Mouse (Mus musculus) spleen, postnatal 10 days (tissue): ENCODE measurements around the gene Fgfr2.
A peak's percentile ranks its signal among the peaks of the same experiment; 100 is the strongest.

Experiments used
- DNase-seq, 2 experiments: peaks; one replicate each; pipeline ENCODE4 v3.0.0; 2021 to 2022; ENCODE audit warnings: low spot score in 2 of 2

Fgfr2 gene

DNA sequence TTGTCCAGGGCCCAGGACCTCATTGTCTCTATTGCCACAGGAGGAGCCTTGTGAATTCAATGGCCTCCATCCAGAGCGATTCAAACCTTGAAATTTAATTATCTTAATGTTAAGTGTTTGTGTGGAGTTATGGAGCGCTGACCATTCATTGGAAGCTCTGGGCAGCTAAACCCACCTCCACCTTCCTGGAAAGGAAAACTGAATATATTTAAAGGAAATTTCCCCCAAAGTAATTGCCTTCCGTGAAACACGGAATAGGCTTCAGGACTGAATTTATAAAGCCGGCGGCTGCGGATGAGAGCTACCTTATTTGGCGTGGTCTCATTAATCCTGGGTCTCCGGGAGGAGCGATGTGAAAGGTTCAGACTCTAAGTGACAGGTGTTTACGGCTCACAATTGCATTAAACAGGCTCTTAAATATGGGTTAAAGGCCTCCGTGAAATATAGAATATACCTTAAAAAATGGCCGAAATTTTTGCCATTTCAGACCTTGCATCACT lies 1479.8 kb downstream of the Fgfr2 start:
- no peak for DNase-seq

DNA sequence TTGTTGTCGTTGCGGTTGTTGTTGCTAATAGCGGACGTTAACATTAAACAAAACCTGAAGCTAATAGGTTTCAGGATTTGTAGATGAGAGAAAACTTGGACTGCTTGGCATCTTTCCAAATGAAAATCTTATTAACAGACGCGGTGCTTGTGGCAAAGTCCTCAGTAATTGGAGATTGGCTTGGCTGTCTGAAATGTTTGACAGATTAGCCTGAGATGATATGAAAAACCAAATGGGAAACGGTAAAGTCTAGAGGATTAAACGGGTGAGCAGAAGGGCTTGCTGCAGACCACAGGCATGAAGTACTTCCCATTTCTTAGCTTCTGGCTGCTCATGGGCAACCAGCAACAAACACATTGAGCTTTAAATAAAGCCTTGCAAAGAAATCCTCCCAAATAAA lies 1493.6 kb downstream of the Fgfr2 start:
- DNase-seq = no peak

DNA sequence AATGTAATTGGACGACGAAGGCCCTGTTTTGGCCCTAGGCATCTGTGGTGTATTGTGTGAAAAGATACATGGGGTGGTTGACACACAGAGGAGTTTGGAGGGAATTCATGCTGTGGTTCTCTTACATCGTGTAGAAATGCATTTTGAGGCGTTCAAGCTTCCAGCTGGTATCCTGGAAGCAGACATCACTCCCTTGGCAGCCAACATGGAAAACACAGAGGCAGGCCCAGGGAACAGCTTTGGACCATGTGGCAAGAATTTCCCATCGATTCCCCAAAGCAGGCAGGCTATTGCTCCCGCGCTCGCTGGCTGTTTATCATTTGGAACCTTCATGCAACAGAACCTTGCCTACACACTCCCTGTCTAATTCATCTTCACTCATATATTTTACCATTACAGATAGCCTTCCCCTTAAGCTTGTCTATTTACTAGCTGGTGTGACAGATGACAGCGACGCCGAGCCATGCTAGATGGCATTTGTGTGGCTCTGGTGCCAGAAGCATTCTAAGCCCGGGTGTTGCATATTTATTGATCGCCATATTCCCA lies 1494.2 kb downstream of the Fgfr2 start:
- no peak for DNase-seq

DNA sequence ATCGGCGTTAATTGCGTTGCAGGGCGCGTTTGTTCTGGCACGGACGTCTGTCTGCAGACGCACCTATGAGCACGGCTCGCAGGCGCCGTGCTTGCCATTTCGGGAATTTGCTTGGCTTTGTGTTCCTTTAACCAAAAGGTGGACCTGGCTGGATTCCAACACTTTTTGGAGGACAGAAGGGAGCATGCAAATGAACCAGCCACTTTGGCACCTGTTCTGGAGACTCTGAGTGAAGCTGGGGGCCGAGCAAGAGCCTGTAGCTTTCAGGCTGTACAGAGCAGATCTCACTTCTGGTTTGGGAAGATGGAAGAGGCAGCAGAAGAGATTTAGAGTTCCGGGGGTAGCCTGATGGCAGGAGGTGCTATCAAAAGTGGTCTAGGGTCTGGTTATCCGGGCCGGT lies 1494.8 kb downstream of the Fgfr2 start:
- no peak for DNase-seq

- DNase-seq = no peak
These were observed 1513.5 kb downstream of the Fgfr2 start for GRCm38 (mm10) chr7:131609677-131610076.

- DNase-seq = no peak
These were observed 1515.1 kb downstream of the Fgfr2 start for GRCm38 (mm10) chr7:131608049-131608448.

DNA sequence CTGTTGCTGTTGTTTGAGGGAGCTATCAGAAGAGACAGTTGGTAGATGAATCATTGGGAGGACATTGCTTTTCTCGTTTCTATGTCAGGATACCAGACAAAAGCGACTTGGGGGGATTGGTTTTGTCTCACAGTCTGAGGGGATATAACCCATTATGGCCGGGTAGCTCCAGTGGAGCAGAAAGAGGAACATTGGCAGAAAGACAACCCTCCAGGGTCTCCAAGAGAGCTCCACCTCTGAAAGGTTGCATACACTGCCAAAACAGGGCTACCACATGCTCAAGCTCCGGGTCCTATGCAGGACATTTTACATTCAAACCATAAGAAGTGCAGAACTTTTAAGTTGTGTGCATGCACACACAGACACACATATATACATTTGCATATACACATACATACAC lies 1517.7 kb downstream of the Fgfr2 start:
- DNase-seq = no peak

GRCm38 (mm10) chr7:131604946-131605345 lies 1518.2 kb downstream of the Fgfr2 start:
- DNase-seq = no peak

DNA sequence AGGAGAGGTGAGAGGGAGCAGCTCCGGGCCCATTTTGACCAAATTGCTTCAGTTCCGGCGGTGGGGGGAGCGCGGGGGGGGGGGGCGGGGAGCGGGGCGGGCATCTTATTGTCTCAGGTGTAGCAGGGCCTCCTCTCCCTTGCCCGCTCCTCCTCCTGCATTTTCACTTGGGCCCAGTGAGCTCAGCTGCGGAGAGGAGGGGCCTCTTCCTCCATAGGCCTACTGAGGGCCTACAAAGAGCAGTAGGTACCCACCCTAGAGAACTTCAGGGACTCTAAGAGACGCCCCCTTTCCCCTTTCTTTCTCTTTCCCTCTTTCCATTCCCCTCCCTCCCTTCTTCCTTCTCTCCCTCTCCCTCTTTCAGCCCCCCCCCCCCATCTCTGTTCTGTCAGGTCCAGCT lies 1520.0 kb downstream of the Fgfr2 start:
- DNase-seq = no peak

- DNase-seq = no peak
These were observed 1521.0 kb downstream of the Fgfr2 start for GRCm38 (mm10) chr7:131602106-131602505.

GRCm38 (mm10) chr7:131598483-131598824 lies 1524.7 kb downstream of the Fgfr2 start:
- DNase-seq = no peak

- DNase-seq = no peak
These were observed 1525.2 kb downstream of the Fgfr2 start for GRCm38 (mm10) chr7:131597779-131598482.

DNA sequence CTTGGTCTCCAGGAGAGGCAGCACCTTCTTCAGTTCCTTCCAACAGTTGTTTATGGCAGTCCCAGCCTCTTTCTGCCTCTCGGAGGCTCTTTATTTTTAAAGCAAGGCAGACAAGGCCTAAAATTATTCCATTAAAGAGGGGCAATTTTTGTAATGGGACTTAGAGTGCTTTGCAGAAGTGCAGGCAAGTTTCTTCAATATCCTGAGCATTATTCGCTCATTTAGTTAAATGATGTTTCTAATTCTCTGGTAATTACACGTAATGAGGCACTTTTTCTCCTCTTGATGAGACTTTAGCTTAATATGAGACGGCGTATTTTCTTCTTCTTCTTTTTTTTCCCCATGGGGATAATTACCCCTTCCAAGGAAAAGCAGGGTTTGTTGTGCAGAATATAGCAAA lies 1537.6 kb downstream of the Fgfr2 start:
- DNase-seq = no peak

GRCm38 (mm10) chr7:131582178-131582577 lies 1541.0 kb downstream of the Fgfr2 start:
- no peak for DNase-seq

- DNase-seq = no peak
These were observed 1547.9 kb downstream of the Fgfr2 start for GRCm38 (mm10) chr7:131575246-131575645.

- DNase-seq = no peak
These were observed 1562.5 kb downstream of the Fgfr2 start for GRCm38 (mm10) chr7:131560697-131561042.

- DNase-seq = peak; percentile 85 to 91
These were observed 1563.0 kb downstream of the Fgfr2 start, which contains the start of gene Bub3 for GRCm38 (mm10) chr7:131559986-131560696. Bub3 (plus strand) TSS chr7:131560222.

DNA sequence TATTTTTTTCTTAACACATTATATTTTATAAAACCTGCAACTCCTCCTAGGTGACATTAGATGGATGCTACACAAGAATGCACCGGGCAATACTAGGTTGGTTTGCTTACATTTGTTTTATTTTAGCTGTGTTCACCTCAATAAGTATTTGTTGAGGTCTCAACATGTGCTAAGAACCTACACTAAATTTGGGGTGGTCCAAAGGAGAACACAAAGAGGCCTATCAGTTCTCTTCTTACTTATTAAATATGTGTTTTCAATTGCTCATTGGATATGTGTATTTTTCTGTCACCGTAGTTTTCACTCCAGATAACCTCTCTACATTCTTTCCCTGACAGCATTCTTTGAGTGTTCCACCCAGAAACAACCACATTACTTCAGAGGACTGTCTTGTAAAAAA lies 1565.4 kb downstream of the Fgfr2 start:
- DNase-seq = no peak

- DNase-seq = peak in 1 of 2 experiments; percentile 24
These were observed 1566.4 kb downstream of the Fgfr2 start for GRCm38 (mm10) chr7:131556541-131557271.

DNA sequence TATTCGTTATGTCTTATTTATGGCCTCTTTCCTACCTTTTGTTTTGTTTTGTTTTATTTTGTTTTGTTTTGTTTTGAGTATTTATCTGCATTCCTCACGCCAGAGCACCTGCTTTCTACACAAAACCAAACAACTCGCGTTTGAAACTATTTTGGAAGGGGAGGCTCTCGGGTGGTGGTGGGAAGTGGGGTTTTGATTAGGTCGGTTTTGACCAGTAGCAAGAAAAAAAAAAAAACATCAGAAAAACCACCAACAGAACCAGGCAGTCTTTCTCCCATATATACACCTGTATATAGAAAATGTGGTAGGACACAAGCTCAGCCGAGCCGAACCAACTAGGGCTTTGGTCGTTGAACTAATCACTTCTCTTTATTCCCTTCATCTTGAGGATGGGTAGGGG lies 1567.0 kb downstream of the Fgfr2 start:
- no peak for DNase-seq

- DNase-seq = peak in 1 of 2 experiments; percentile 33
These were observed 1567.7 kb downstream of the Fgfr2 start for GRCm38 (mm10) chr7:131555301-131556081.
